Mouse (Mus musculus) liver, adult (tissue): Measurements from ENCODE around the gene Slc8a1.

Experiments
- GATA4 ChIP-seq: IDR thresholded peaks from 2 replicates; pipeline ENCODE4 v1.6.1; 2014; ENCODE audit warnings: mild to moderate bottlenecking, low read length; ENCODE audit not compliant: insufficient replicate concordance

Slc8a1 gene

GRCm38 (mm10) chr17:81621188-81621644 is 117.0 kb downstream of the Slc8a1 start:
- TF ChIP-seq GATA4: no peak

DNA sequence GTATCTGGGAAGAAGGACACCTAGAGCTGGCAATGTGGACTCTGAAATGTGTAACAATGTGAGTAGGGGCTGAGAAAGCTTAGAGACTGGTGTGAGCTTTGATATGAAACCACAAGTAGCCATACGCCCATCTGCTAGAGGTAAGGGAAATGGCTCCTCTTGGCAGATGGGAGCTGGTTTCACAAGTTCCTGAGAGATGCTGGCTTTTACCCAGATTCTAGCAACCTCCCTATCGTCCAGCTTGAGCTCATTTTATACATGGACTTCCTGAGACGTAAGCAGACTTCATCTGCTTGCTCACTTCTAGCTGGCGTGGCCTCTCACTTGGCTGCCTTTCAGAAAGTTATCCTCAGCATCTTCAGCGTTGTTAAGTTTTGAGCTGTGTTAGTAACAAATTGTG is 119.7 kb downstream of the Slc8a1 start:
- no peak for TF ChIP-seq GATA4

DNA sequence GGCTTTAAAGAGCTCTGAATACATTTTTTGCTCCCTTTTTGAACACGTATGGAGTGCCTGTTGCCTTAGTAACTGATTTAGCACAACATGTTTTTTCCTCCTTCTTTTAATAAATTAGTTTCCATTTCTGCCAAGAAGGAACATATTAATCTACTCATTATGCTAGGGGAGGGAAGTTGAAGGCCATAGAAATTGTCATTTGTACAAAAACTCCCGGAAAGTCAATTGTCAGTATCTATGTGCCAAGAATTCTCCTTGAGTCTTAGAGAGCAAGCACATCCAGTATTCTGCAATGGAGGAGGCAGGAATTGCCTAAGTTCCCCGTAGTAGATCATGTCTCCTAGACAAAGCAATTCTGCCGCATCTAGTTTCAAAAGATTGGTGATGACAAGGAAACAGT is 121.9 kb downstream of the Slc8a1 start:
- no peak for TF ChIP-seq GATA4

GRCm38 (mm10) chr17:81615391-81615790 is 122.8 kb downstream of the Slc8a1 start:
- TF ChIP-seq GATA4: no peak

DNA sequence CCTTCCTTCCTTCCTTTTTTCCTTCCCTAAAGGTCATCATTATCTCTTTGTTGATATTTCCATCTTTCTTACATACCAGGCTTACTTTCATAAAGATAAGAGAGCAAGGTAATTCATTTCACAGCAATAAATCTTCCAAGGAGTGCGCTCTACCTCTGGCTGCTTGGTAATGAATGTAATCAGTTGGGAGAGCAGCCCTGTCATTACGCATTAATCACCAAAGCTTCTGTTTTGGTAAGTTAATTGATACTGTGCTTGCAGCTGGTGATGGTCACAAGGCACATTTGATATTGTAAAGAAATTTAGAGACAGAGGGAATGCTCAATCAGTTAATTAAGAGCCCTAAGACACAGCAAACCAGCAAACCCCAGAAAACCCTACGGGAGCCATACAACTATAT is 130.7 kb downstream of the Slc8a1 start:
- no peak for TF ChIP-seq GATA4

DNA sequence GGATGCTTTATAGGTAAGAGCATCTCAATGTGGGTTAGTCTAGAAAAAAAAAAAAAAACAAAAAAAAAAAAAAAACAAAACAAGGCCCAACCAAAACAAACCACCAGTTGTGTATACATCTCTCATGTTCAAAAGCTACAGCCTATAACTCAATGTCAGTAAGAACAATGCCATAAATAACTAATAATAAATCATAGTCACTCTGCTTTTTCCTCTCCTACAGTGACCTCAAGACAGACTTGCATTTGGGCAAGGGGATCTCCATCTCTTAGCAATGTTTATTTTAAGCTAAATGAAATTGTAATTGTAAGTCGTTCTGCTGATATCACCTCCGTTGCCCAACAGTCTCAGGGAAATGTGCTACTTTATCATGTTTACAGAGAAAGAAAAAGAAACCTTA is 132.1 kb downstream of the Slc8a1 start:
- no peak for TF ChIP-seq GATA4

DNA sequence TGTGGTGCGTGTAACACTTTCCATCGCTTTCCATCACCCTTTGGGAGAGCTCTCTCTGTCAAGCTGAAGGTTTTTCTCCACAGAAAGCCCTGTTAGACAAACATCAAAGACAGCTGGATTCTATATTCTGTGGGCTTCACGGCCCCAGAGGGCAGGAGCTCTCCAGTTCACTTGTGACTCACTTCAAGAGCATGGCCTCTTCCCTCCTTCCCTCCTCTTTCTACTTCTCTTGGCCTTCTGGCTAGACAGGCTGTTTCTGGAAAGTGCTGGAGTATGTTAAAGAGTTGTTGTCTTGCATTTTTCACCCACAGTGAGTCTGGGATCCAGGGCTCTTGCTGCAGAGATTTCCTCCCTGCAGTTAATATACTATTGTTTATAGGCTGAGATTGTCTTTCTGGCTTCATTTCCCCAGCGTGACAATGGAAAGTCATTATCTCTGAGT is 132.9 kb downstream of the Slc8a1 start:
- TF ChIP-seq GATA4: no peak

DNA sequence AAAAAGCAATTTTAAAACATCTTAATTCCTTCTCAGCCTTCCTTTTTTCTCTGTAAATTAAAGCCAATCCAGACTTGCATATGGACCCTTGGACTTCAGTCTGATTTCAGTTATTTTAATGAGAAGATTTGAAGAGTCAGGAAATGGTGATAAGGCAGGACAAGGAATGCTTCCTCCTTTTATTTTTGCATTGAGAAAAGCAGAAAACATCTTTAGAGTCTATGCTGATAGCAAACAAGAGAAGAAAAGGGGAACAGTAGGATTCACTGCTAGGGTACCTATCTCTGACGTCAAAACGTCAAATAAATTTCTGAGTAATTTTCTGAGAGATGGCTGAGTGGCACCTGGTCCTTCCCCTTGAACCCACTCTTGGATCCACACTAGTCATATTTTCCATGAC is 139.1 kb downstream of the Slc8a1 start:
- TF ChIP-seq GATA4: no peak

GRCm38 (mm10) chr17:81589791-81590190 is 148.4 kb downstream of the Slc8a1 start:
- TF ChIP-seq GATA4: no peak

GRCm38 (mm10) chr17:81586759-81587158 is 151.4 kb downstream of the Slc8a1 start:
- no peak for TF ChIP-seq GATA4

DNA sequence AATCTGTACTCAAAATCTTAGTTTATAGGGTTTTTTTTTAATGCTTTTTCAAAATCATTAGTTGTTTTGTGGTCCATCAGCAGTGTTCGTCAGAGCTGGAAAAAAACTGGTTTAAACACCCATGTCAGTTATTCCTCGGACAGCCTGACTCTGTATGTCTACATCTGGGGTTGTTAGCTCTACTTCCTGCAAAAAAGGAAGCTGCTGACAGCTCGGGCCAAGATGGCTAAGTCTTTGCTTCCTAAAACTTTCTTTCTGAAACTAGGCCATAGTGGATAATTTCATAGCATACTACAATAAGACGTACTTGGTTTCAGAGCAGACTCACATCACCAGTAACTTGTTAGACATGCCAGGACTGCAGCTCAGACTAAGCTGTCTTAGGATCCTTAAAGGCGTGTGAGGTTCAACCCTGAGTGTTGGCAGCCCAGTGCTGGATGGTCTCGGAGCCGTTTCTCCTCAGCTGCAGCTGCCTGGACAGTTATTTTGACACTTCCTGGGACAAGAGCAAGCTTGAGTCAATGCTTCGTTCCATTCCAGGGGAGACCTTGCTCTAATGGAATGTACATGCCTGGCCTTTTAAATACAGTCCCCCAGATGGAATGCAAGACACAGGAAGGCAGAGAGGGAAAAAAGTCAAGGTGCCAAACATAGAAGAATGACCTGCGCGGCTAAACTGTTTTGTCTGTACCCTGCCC is 158.3 kb downstream of the Slc8a1 start:
- no peak for TF ChIP-seq GATA4

GRCm38 (mm10) chr17:81576893-81577292 is 161.3 kb downstream of the Slc8a1 start:
- no peak for TF ChIP-seq GATA4

GRCm38 (mm10) chr17:81565634-81566372 is 172.4 kb downstream of the Slc8a1 start:
- no peak for TF ChIP-seq GATA4

DNA sequence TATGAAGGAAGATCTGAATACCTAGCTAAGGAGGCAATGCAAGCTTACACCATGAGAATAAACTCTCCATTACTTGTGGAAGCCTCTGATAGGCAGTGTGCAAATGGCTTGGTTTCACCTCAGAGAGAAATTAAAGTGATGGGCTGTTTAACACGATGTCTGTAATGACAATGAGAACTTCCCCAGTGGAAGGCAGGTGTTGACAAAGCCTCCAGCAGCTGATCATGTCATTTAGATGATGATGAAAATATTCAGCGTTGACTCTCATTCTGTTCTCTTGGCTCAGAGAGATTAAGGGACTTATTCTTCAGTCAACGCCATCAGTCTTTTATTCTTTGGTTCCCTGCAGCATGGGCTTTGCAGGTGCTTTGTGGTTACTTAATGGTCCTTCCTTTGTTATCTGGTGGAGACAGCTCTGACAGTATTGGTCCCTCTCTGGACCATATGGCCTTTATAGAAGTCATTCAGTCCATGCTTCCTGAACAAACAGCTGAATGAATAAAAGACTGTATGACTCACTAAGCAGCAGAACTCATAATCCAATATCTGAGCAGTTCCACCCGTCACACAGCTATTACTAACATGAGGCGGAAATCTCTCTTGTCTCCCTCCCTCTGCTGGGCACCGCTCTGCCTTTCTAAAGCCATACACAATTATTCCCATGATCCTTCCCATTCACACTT is 184.0 kb downstream of the Slc8a1 start:
- no peak for TF ChIP-seq GATA4

- TF ChIP-seq GATA4: no peak
These were observed 186.1 kb downstream of the Slc8a1 start for GRCm38 (mm10) chr17:81551856-81552635.

- no peak for TF ChIP-seq GATA4
These were observed 187.3 kb downstream of the Slc8a1 start for GRCm38 (mm10) chr17:81550864-81551263.

DNA sequence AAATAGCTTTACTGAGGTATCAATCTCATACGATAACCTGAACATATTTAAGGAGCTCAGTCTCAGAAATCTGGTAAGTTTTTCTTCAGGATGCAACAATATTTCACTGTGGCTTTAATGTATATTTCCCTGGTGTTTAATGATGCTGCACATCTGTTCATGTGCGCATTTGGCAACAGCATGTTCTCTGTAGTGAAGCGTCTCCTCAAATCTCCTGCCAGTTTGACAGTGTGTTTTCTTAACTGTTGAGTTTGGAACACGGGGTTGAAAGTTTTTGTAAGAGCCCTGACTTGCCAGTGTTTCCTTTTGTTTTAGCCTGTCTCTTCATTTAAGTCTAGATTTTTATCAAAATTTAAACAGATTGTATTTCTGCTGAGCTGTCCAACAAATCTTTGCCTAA is 190.2 kb downstream of the Slc8a1 start:
- no peak for TF ChIP-seq GATA4
